Mouse (Mus musculus) liver, embryonic 13.5 days (tissue): ENCODE data around the gene Greb1. TPM values are rescaled to one million over a fixed set of nuclear protein-coding genes. Genes with fewer than 3 reads are reported as not detected.
A peak's percentile ranks its signal among the peaks of the same experiment; 100 is the strongest.

ENCODE experiments used
- ATAC-seq: fragments of 200-750 bp; cut with Nextera tagmentation; 2 replicates; pipeline ENCODE4 v1.8.0; 2017; ENCODE audit warnings: low read depth, mild to moderate bottlenecking, moderate number of reproducible peaks, moderate library complexity
- DNase-seq: peaks from one replicate; pipeline ENCODE4 v3.0.0; 2022
- H3K27ac ChIP-seq: fragments of 300-500 bp; sonication (generic); 2 replicates; pipeline ENCODE4 v1.5.1; 2015; ENCODE audit warnings: moderate library complexity, mild to moderate bottlenecking, inconsistent platforms
- H3K27me3 ChIP-seq: fragments of 300-500 bp; sonication (generic); 2 replicates; pipeline ENCODE4 v1.6.1; 2015; ENCODE audit warnings: mild to moderate bottlenecking, inconsistent platforms
- H3K36me3 ChIP-seq: fragments of 300-500 bp; sonication (generic); 2 replicates; pipeline ENCODE4 v1.6.1; 2015; ENCODE audit warnings: mild to moderate bottlenecking, inconsistent platforms
- H3K4me1 ChIP-seq: fragments of 300-500 bp; sonication (generic); replicated peaks from 2 replicates; pipeline ENCODE4 v1.6.1; 2015; ENCODE audit warnings: inconsistent platforms
- H3K4me2 ChIP-seq: fragments of 300-500 bp; sonication (generic); 2 replicates; pipeline ENCODE4 v1.6.1; 2015; ENCODE audit warnings: inconsistent platforms, mild to moderate bottlenecking, moderate library complexity
- H3K4me3 ChIP-seq: fragments of 300-500 bp; sonication (generic); replicated peaks from 2 replicates; pipeline ENCODE4 v1.5.1; 2015; ENCODE audit warnings: mild to moderate bottlenecking, inconsistent platforms
- H3K9ac ChIP-seq: fragments of 300-500 bp; sonication (generic); 2 replicates; pipeline ENCODE4 v1.6.1; 2015; ENCODE audit warnings: mild to moderate bottlenecking, inconsistent platforms
- H3K9me3 ChIP-seq: fragments of 300-500 bp; sonication (generic); replicated peaks from 2 replicates; pipeline ENCODE4 v1.6.1; 2016; ENCODE audit warnings: inconsistent platforms
- WGBS: fragments of 180-500 bp; shearing (Covaris S2); methylation state at CpG from one replicate; pipeline ENCODE4 v1.1.7; 2015; ENCODE audit not compliant: insufficient replicate concordance; 5-methylcytosine and 5-hydroxymethylcytosine counted together
- polyA plus RNA-seq: library from polyadenylated mRNA; unstranded; fragments of >200 nt; fragmentation: Nextera tagmentation; extraction: Ambion mirVana; gene quantifications from 2 replicates; pipeline ENCODE4 v1.2.1, GENCODE M21; 2015

Greb1 gene
- polyA plus RNA-seq, 1 experiment from 2014 or later, result 0.61 TPM

GRCm38 (mm10) chr12:16781034-16781746 is 19.5 kb downstream of the Greb1 start:
- DNase-seq, result no peak
- Histone ChIP-seq H3K9me3 (no peaks in the 10 kb centered on the region), H3K4me2 (no peak overlapping the region), H3K27me3 (no peaks in the 10 kb centered on the region), H3K9ac (no peak overlapping the region), H3K4me3 (no peak overlapping the region), H3K36me3 (no peaks in the 10 kb centered on the region), H3K4me1 (peaks cover 16% of the 10 kb centered on the region), H3K27ac (no peak overlapping the region)
- WGBS, result 70% methylated on average over 14 of the region's 14 CpGs
- ATAC-seq, result 0 out of 2 replicates have a peak, but pooled peaks have one; percentile 7

- DNase-seq (no peak), ATAC-seq (no peak)
- no peak overlapping the region for H3K4me3 ChIP-seq
- H3K27me3 ChIP-seq, result no peaks in the 10 kb centered on the region
- no peaks in the 10 kb centered on the region for H3K36me3 ChIP-seq
- no peak overlapping the region for H3K4me2 ChIP-seq
- no peak overlapping the region for H3K27ac ChIP-seq
- peaks cover 16% of the 10 kb centered on the region for H3K4me1 ChIP-seq
- no peaks in the 10 kb centered on the region for H3K9me3 ChIP-seq
- WGBS, result 70% methylated on average over 3 of the region's 3 CpGs
- no peak overlapping the region for H3K9ac ChIP-seq
Observed at GRCm38 (mm10) chr12:16780320-16780719, 20.4 kb downstream of the Greb1 start.

- DNase-seq, result no peak
- H3K9ac ChIP-seq, result no peak overlapping the region
- H3K36me3 ChIP-seq, result no peaks in the 10 kb centered on the region
- H3K4me3 ChIP-seq, result no peak overlapping the region
- H3K27me3 ChIP-seq, result no peaks in the 10 kb centered on the region
- H3K9me3 ChIP-seq, result no peaks in the 10 kb centered on the region
- peaks cover 16% of the 10 kb centered on the region for H3K4me1 ChIP-seq
- H3K27ac ChIP-seq, result no peak overlapping the region; the same call in 1 of the 2 replicates
- ATAC-seq, result no peak
- H3K4me2 ChIP-seq, result no peak overlapping the region
- 46% methylated on average over 2 of the region's 2 CpGs for WGBS
Observed at GRCm38 (mm10) chr12:16779165-16779564, 21.5 kb downstream of the Greb1 start.

- no peaks in the 10 kb centered on the region for H3K9me3 ChIP-seq
- WGBS, result 69% methylated on average over 5 of the region's 5 CpGs
- no peak for DNase-seq
- no peak overlapping the region for H3K4me2 ChIP-seq
- peaks cover 16% of the 10 kb centered on the region for H3K4me1 ChIP-seq
- H3K27me3 ChIP-seq, result no peaks in the 10 kb centered on the region
- H3K9ac ChIP-seq, result no peak overlapping the region
- H3K27ac ChIP-seq, result no peak overlapping the region; the same call in 1 of the 2 replicates
- no peak for ATAC-seq
- H3K4me3 ChIP-seq, result no peak overlapping the region
- no peaks in the 10 kb centered on the region for H3K36me3 ChIP-seq
Observed at GRCm38 (mm10) chr12:16778523-16778922, 22.2 kb downstream of the Greb1 start.

GRCm38 (mm10) chr12:16775351-16775750 is 25.3 kb downstream of the Greb1 start:
- Histone ChIP-seq H3K9me3 (no peaks in the 10 kb centered on the region), H3K4me3 (no peak overlapping the region)
- 53% methylated on average over 3 of the region's 3 CpGs for WGBS

GRCm38 (mm10) chr12:16774605-16775004 is 26.1 kb downstream of the Greb1 start:
- Histone ChIP-seq H3K4me2 (no peak overlapping the region), H3K9ac (no peak overlapping the region), H3K27me3 (no peaks in the 10 kb centered on the region), H3K27ac (no peak overlapping the region), H3K4me3 (no peak overlapping the region), H3K36me3 (no peaks in the 10 kb centered on the region), H3K9me3 (no peaks in the 10 kb centered on the region), H3K4me1 (peaks cover 24% of the 10 kb centered on the region)
- 70% methylated on average over 4 of the region's 4 CpGs for WGBS
- ATAC-seq (no peak), DNase-seq (no peak)

More at GRCm38 (mm10) chr12:16775351-16775750, 25.3 kb downstream of the Greb1 start:
- ATAC-seq (no peak), DNase-seq (no peak)
- peaks cover 20% of the 10 kb centered on the region for H3K4me1 ChIP-seq
- no peak overlapping the region for H3K27ac ChIP-seq
- H3K4me2 ChIP-seq, result no peak overlapping the region
- no peaks in the 10 kb centered on the region for H3K36me3 ChIP-seq
- H3K9ac ChIP-seq, result no peak overlapping the region
- H3K27me3 ChIP-seq, result no peaks in the 10 kb centered on the region

- ATAC-seq (peak; percentile 48; the same call in 1 of the 2 replicates), DNase-seq (no peak)
- H3K4me3 ChIP-seq, result no peak overlapping the region
- no peaks in the 10 kb centered on the region for H3K27me3 ChIP-seq
- no peaks in the 10 kb centered on the region for H3K36me3 ChIP-seq
- no peaks in the 10 kb centered on the region for H3K9me3 ChIP-seq
- no peak overlapping the region for H3K4me2 ChIP-seq
- WGBS, result 65% methylated on average over 6 of the region's 6 CpGs
- H3K27ac ChIP-seq, result no peak overlapping the region
- H3K9ac ChIP-seq, result no peak overlapping the region
- H3K4me1 ChIP-seq, result peaks cover 14% of the 10 kb centered on the region; the same call in 1 of the 2 replicates
Observed at GRCm38 (mm10) chr12:16769601-16770165, 31.0 kb downstream of the Greb1 start.

GRCm38 (mm10) chr12:16768711-16769110 is 32.0 kb downstream of the Greb1 start:
- Histone ChIP-seq H3K4me1 (peaks cover 14% of the 10 kb centered on the region; the same call in 1 of the 2 replicates), H3K4me3 (no peak overlapping the region), H3K4me2 (no peak overlapping the region), H3K36me3 (no peaks in the 10 kb centered on the region), H3K9me3 (no peaks in the 10 kb centered on the region), H3K27ac (no peak overlapping the region), H3K27me3 (no peaks in the 10 kb centered on the region), H3K9ac (no peak overlapping the region)
- no peak for DNase-seq
- peak; percentile 37; the same call in 1 of the 2 replicates for ATAC-seq
- WGBS, result 43% methylated on average over 2 of the region's 2 CpGs

- no peak overlapping the region for H3K9ac ChIP-seq
- DNase-seq (no peak), ATAC-seq (no peak)
- no peak overlapping the region for H3K4me2 ChIP-seq
- H3K4me3 ChIP-seq, result no peak overlapping the region
- H3K27me3 ChIP-seq, result no peaks in the 10 kb centered on the region
- no peaks in the 10 kb centered on the region for H3K9me3 ChIP-seq
- H3K27ac ChIP-seq, result no peak overlapping the region
- WGBS, result 60% methylated on average over 3 of the region's 3 CpGs
- H3K4me1 ChIP-seq, result peaks cover 14% of the 10 kb centered on the region; the same call in 1 of the 2 replicates
- no peaks in the 10 kb centered on the region for H3K36me3 ChIP-seq
Observed at GRCm38 (mm10) chr12:16768251-16768650, 32.4 kb downstream of the Greb1 start.

- Histone ChIP-seq H3K4me3 (no peak overlapping the region), H3K4me2 (no peak overlapping the region), H3K36me3 (no peaks in the 10 kb centered on the region), H3K9ac (no peak overlapping the region), H3K4me1 (0 out of 2 replicates have a peak, but pooled peaks cover 4% of the 10 kb centered on the region), H3K27me3 (no peaks in the 10 kb centered on the region), H3K27ac (no peak overlapping the region), H3K9me3 (no peaks in the 10 kb centered on the region)
- ATAC-seq (no peak), DNase-seq (no peak)
- 65% methylated on average over 12 of the region's 12 CpGs for WGBS
Observed at GRCm38 (mm10) chr12:16764776-16765445, 35.8 kb downstream of the Greb1 start.

GRCm38 (mm10) chr12:16763649-16764422 is 36.9 kb downstream of the Greb1 start:
- no peak for ATAC-seq
- H3K27me3 ChIP-seq, result no peaks in the 10 kb centered on the region
- 68% methylated on average over 4 of the region's 4 CpGs for WGBS
- H3K4me2 ChIP-seq, result no peak overlapping the region
- no peaks in the 10 kb centered on the region for H3K36me3 ChIP-seq
- DNase-seq, result no peak
- no peak overlapping the region for H3K27ac ChIP-seq
- no peak overlapping the region for H3K4me3 ChIP-seq
- 0 out of 2 replicates have a peak, but pooled peaks cover 3% of the 10 kb centered on the region for H3K4me1 ChIP-seq
- no peak overlapping the region for H3K9ac ChIP-seq
- no peaks in the 10 kb centered on the region for H3K9me3 ChIP-seq
